ENCODE assay signal across 9 mouse cellular contexts in genomic region chr7:75612000-75612682, GRCm38 (mm10).
A peak's percentile ranks its signal among the peaks of the same experiment; 100 is the strongest.
DNase-seq lines count a peak whose midpoint lies in the region; ATAC-seq lines count a peak whose summit lies in the region.
"Had no signal": no experiment of that assay in that cellular context is flagged by ENCODE, and none has a peak within 500 bp of the region (broad histone marks: within the 10 kb centered on the region; RNA-seq: fewer than 3 reads in every experiment).

No protein-coding gene starts in this region.

- H3K4me3 ChIP-seq in embryonic facial prominence, embryonic 15.5 days (replicated peaks) = no peak overlapping the region
- H3K4me3 ChIP-seq in liver, embryonic 15.5 days (replicated peaks) = peak overlapping the region; percentile 66
- H3K4me3 ChIP-seq: midbrain, embryonic 12.5 days had no signal

- peak; percentile 8 for DNase-seq in right cerebral cortex, postnatal 14 days
- DNase-seq in right cerebral cortex, adult 2 months (ENCODE audit: low spot score in 2 of 2) = no peak
- peak; percentile 66 to 80 for DNase-seq in spleen, postnatal 36 days (ENCODE audit: low spot score in 2 of 2)
- DNase-seq in cerebellum, postnatal 4 days (ENCODE audit: low spot score in 2 of 2) = no peak
- no peak for DNase-seq in left cerebral cortex, adult 11 months (ENCODE audit: low spot score)

- peak overlapping the region; percentile 40; the same call in 1 of the 2 replicates for H3K27ac ChIP-seq in embryonic facial prominence, embryonic 15.5 days (replicated peaks)
- H3K27ac ChIP-seq in liver, embryonic 15.5 days (replicated peaks) = peak overlapping the region; percentile 89
- H3K27ac ChIP-seq: midbrain, embryonic 12.5 days had no signal

- no peak overlapping the region for H3K9ac ChIP-seq in embryonic facial prominence, embryonic 15.5 days
- peak overlapping the region; percentile 68 for H3K9ac ChIP-seq in liver, embryonic 15.5 days
- H3K9ac ChIP-seq: midbrain, embryonic 12.5 days had no signal

- peaks cover 23% of the 10 kb centered on the region for H3K36me3 ChIP-seq in embryonic facial prominence, embryonic 15.5 days
- peaks cover 63% of the 10 kb centered on the region for H3K36me3 ChIP-seq in liver, embryonic 15.5 days (replicated peaks)

- 0 out of 2 replicates have a peak, but pooled peaks cover 12% of the 10 kb centered on the region for H3K4me1 ChIP-seq in embryonic facial prominence, embryonic 15.5 days
- peaks cover 76% of the 10 kb centered on the region for H3K4me1 ChIP-seq in liver, embryonic 15.5 days (replicated peaks)
- H3K4me1 ChIP-seq: midbrain, embryonic 12.5 days had no signal

- no peak for ATAC-seq in embryonic facial prominence, embryonic 15.5 days (ENCODE audit: insufficient number of reproducible peaks, low FRiP score, low TSS enrichment, low read depth)
- peak; percentile 32 for ATAC-seq in inflammation-experienced regulatory T-cells, adult 6 months
- ATAC-seq in liver, embryonic 15.5 days (ENCODE audit: insufficient read depth) = peak; percentile 98

- no peaks in the 10 kb centered on the region for H3K27me3 ChIP-seq in embryonic facial prominence, embryonic 15.5 days
- H3K27me3 ChIP-seq in liver, embryonic 15.5 days = no peaks in the 10 kb centered on the region
- H3K27me3 ChIP-seq: midbrain, embryonic 12.5 days had no signal

- 80% methylated on average over 13 of the region's 13 CpGs for WGBS in embryonic facial prominence, embryonic 15.5 days
- 4% methylated on average over 13 of the region's 13 CpGs for WGBS in liver, embryonic 15.5 days (ENCODE audit: insufficient replicate concordance)

- H3K9me3 ChIP-seq in embryonic facial prominence, embryonic 15.5 days (replicated peaks) = no peaks in the 10 kb centered on the region
- no peaks in the 10 kb centered on the region for H3K9me3 ChIP-seq in liver, embryonic 15.5 days (replicated peaks)
- H3K9me3 ChIP-seq: midbrain, embryonic 12.5 days had no signal

- no peak overlapping the region for H3K4me2 ChIP-seq in embryonic facial prominence, embryonic 15.5 days (replicated peaks)
- peak overlapping the region; percentile 62 for H3K4me2 ChIP-seq in liver, embryonic 15.5 days
- H3K4me2 ChIP-seq: midbrain, embryonic 12.5 days had no signal

Comparison
In these comparisons a context has a peak if more than half of its experiments do, and no peak if none do; other contexts are left out.
1. DNase-seq: peak in right cerebral cortex, postnatal 14 days (single experiment) and spleen, postnatal 36 days (2 of 2); none in right cerebral cortex, adult 2 months (0 of 2), cerebellum, postnatal 4 days (0 of 2) and left cerebral cortex, adult 11 months (single experiment).